Mouse (Mus musculus): ENCODE measurements around the gene Tubg2.
A peak's percentile ranks its signal among the peaks of the same experiment; 100 is the strongest.

The Tubg2 gene

GRCm38 (mm10) chr11:101180261-101180660 is 24.6 kb downstream of the Tubg2 start:
- no peak for DNase-seq

- peak; percentile 59 for DNase-seq
Measured at GRCm38 (mm10) chr11:101180846-101181740, 25.4 kb downstream of the Tubg2 start.

- no peak for DNase-seq
Measured at GRCm38 (mm10) chr11:101181961-101182360, 26.3 kb downstream of the Tubg2 start.

GRCm38 (mm10) chr11:101182771-101183517 is 27.2 kb downstream of the Tubg2 start:
- DNase-seq: no peak

GRCm38 (mm10) chr11:101184984-101185383 is 29.3 kb downstream of the Tubg2 start:
- no peak for DNase-seq

GRCm38 (mm10) chr11:101185441-101185840 is 29.7 kb downstream of the Tubg2 start:
- no peak for DNase-seq

- no peak for DNase-seq
Measured at GRCm38 (mm10) chr11:101186526-101187247, 31.0 kb downstream of the Tubg2 start.

- no peak for DNase-seq
Measured at GRCm38 (mm10) chr11:101187541-101187940, 31.8 kb downstream of the Tubg2 start.

GRCm38 (mm10) chr11:101188166-101188805 is 32.6 kb downstream of the Tubg2 start:
- DNase-seq: no peak

- DNase-seq: peak; percentile 44
Measured at GRCm38 (mm10) chr11:101189495-101190180, 33.9 kb downstream of the Tubg2 start.

- DNase-seq: no peak
Measured at GRCm38 (mm10) chr11:101190181-101190912, 34.6 kb downstream of the Tubg2 start.

- no peak for DNase-seq
Measured at GRCm38 (mm10) chr11:101190913-101191907, 35.5 kb downstream of the Tubg2 start.

- no peak for DNase-seq
Measured at GRCm38 (mm10) chr11:101191919-101192470, 36.3 kb downstream of the Tubg2 start.

GRCm38 (mm10) chr11:101192646-101193045 is 36.9 kb downstream of the Tubg2 start:
- DNase-seq: no peak

GRCm38 (mm10) chr11:101193076-101193475 is 37.4 kb downstream of the Tubg2 start:
- DNase-seq: no peak

GRCm38 (mm10) chr11:101194137-101194536 is 38.4 kb downstream of the Tubg2 start:
- DNase-seq: no peak

- no peak for DNase-seq
Measured at GRCm38 (mm10) chr11:101194643-101195042, 38.9 kb downstream of the Tubg2 start.

- DNase-seq: no peak
Measured at GRCm38 (mm10) chr11:101195101-101195500, 39.4 kb downstream of the Tubg2 start.

- DNase-seq: no peak
Measured at GRCm38 (mm10) chr11:101195571-101195970, 39.9 kb downstream of the Tubg2 start.

- DNase-seq: no peak
Measured at GRCm38 (mm10) chr11:101196175-101196574, 40.5 kb downstream of the Tubg2 start.

Data from kidney, adult 9 months (tissue).